Mouse (Mus musculus) layer of hippocampus, adult 8-10 months (tissue): ENCODE data around the gene Gng7. TPM values are rescaled to one million over a fixed set of nuclear protein-coding genes. Genes with fewer than 3 reads are reported as not detected.

ENCODE experiments used
- DNase-seq, 2 experiments: peaks; one replicate each; pipeline ENCODE4 v3.0.0; 2022; ENCODE audit warnings: low spot score in 2 of 2
- total RNA-seq, 4 experiments: library from RNA; stranded (reverse); gene quantifications; 2 replicates each; pipeline ENCODE4 v1.2.4; 2022

Gng7 gene
- total RNA-seq, 4 experiments from 2014 or later: 130 to 139 (median 135) TPM

- no peak for DNase-seq
Observed at GRCm38 (mm10) chr10:80901409-80902272, 113.1 kb downstream of the Gng7 start.

- DNase-seq: peak; percentile 99 to 100
Observed at GRCm38 (mm10) chr10:80900318-80901247, 114.2 kb downstream of the Gng7 start, which contains the start of gene Timm13. Timm13 (minus strand) TSS chr10:80900969.

GRCm38 (mm10) chr10:80899591-80900317 lies 115.0 kb downstream of the Gng7 start:
- no peak for DNase-seq

- no peak for DNase-seq
Observed at GRCm38 (mm10) chr10:80899074-80899473, 115.7 kb downstream of the Gng7 start.

Other genes with a start within 250 kb of the Gng7 start
- 10 to 100 TPM; 43.3 to 60.0 (median 50.2) TPM for gene Sf3a2, start 216.7 kb downstream of the Gng7 start, total RNA-seq
- gene Plekhj1, start 216.3 kb downstream of the Gng7 start, total RNA-seq: 10 to 100 TPM; 61.4 to 75.8 (median 70.7) TPM
- gene Amh, start 209.7 kb downstream of the Gng7 start, total RNA-seq: 1 to 10 TPM; 2.4 to 4.0 (median 3.0) TPM
- 1 to 10 TPM in 3 of 4 experiments, under 1 TPM in 1; 0.91 to 4.7 (median 2.7) TPM for gene Jsrp1, start 201.4 kb downstream of the Gng7 start, total RNA-seq
- gene Oaz1, start 188.3 kb downstream of the Gng7 start, total RNA-seq: 100 to 1,000 TPM; 475 to 520 (median 506) TPM
- 10 to 100 TPM; 33.4 to 44.0 (median 40.3) TPM for gene Lingo3, start 170.9 kb downstream of the Gng7 start, total RNA-seq
- 10 to 100 TPM; 42.1 to 61.3 (median 57.5) TPM for gene Lsm7, start 159.7 kb downstream of the Gng7 start, total RNA-seq
- gene Sppl2b, start 159.7 kb downstream of the Gng7 start, total RNA-seq: 10 to 100 TPM; 53.9 to 68.2 (median 59.3) TPM
- under 1 TPM; 0.35 to 0.66 (median 0.46) TPM for gene Tmprss9, start 143.1 kb downstream of the Gng7 start, total RNA-seq
- 100 to 1,000 TPM; 112 to 139 (median 124) TPM for gene Timm13, start 114.0 kb downstream of the Gng7 start, total RNA-seq
- gene Lmnb2, start 96.7 kb downstream of the Gng7 start, total RNA-seq: 10 to 100 TPM; 17.2 to 22.9 (median 19.9) TPM
- 10 to 100 TPM; 17.4 to 22.9 (median 20.2) TPM for gene Gadd45b, start 84.9 kb downstream of the Gng7 start, total RNA-seq
- 10 to 100 TPM; 88.3 to 96.9 (median 90.2) TPM for gene Diras1, start 10.7 kb upstream of the Gng7 start, total RNA-seq
- 10 to 100 TPM; 55.5 to 60.8 (median 60.0) TPM for gene Slc39a3, start 22.5 kb upstream of the Gng7 start, total RNA-seq
- 100 to 1,000 TPM; 165 to 175 (median 172) TPM for gene Sgta, start 45.2 kb upstream of the Gng7 start, total RNA-seq
- gene Thop1, start 55.1 kb upstream of the Gng7 start, total RNA-seq: 10 to 100 TPM; 44.5 to 55.0 (median 46.5) TPM
- gene Creb3l3, start 83.9 kb upstream of the Gng7 start, total RNA-seq: under 1 TPM; 0.19 to 0.80 (median 0.68) TPM
- 100 to 1,000 TPM; 131 to 151 (median 135) TPM for gene Map2k2, start 91.0 kb upstream of the Gng7 start, total RNA-seq
- 100 to 1,000 TPM in 3 of 4 experiments, 10 to 100 TPM in 1; 94.8 to 118 (median 103) TPM for gene Zbtb7a, start 120.3 kb upstream of the Gng7 start, total RNA-seq
- gene Pias4, start 153.0 kb upstream of the Gng7 start, total RNA-seq: 10 to 100 TPM; 27.0 to 35.1 (median 31.7) TPM
- gene Eef2, start 161.7 kb upstream of the Gng7 start, total RNA-seq: 100 to 1,000 TPM; 820 to 960 (median 855) TPM
- 10 to 100 TPM; 57.1 to 69.8 (median 65.7) TPM for gene Dapk3, start 168.1 kb upstream of the Gng7 start, total RNA-seq
- not detected for gene 4930442H23Rik, start 168.9 kb upstream of the Gng7 start, total RNA-seq
- gene Nmrk2, start 187.1 kb upstream of the Gng7 start, total RNA-seq: under 1 TPM in 1 of 4 experiments, not detected in 3; 0.57 TPM
- gene Atcay, start 215.9 kb upstream of the Gng7 start, total RNA-seq: 100 to 1,000 TPM; 135 to 167 (median 145) TPM
- gene Zfr2, start 218.2 kb upstream of the Gng7 start, total RNA-seq: 10 to 100 TPM; 59.3 to 81.0 (median 65.3) TPM
- 100 to 1,000 TPM; 208 to 230 (median 216) TPM for gene Matk, start 238.0 kb upstream of the Gng7 start, total RNA-seq